Mouse (Mus musculus) embryo, embryonic 11.5 days (tissue): ENCODE results near the gene Crhr2.

Experiments
- DNase-seq: peaks from one replicate; pipeline ENCODE4 v3.0.0-alpha.2; 2012; ENCODE audit warnings: low read depth, low spot score

The Crhr2 gene

DNA sequence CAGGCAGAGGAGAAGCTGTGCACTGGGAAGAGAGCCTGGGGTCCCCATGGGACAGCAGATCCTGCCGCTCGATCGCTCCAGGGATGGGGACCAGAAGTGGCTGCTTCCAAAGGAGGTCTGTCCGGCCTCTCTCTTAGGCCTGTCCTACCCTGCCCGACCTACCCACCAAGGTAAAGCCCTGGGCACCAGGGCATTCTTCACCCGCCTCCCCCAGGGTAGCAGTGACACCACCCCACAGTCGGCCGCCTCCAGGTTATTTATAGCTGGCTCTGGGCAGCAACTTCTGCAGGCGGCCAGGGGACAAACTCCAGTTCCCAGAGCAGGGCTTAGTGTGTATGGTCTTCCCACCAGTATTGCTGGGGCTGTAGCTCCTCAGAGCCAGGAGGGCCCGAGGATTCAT, at the start of gene Crhr2:
TSS of gene Crhr2 (minus strand) at position 223 of the 400 bp plus-strand sequence.
- DNase-seq = no peak

DNA sequence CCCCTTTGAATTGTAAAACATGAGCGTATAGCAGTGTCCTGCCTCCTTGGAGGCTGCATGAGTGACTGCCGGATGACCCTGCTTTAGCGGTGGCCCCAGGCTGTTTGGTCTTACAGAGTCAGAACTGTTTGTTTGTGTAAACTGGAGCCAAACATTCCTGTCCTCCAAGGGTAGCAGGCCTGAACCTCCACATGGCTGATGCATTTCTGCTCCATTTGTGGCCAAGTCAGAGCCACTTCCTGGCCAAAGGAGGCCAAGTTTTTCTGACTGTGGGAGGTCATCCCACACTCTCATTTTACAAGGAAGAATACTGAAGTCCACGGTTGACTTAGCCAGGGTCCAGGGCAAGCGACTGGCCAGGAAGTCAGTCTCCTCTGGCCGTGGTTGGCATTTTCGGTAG, 46.7 kb upstream of the Crhr2 start:
- no peak for DNase-seq

DNA sequence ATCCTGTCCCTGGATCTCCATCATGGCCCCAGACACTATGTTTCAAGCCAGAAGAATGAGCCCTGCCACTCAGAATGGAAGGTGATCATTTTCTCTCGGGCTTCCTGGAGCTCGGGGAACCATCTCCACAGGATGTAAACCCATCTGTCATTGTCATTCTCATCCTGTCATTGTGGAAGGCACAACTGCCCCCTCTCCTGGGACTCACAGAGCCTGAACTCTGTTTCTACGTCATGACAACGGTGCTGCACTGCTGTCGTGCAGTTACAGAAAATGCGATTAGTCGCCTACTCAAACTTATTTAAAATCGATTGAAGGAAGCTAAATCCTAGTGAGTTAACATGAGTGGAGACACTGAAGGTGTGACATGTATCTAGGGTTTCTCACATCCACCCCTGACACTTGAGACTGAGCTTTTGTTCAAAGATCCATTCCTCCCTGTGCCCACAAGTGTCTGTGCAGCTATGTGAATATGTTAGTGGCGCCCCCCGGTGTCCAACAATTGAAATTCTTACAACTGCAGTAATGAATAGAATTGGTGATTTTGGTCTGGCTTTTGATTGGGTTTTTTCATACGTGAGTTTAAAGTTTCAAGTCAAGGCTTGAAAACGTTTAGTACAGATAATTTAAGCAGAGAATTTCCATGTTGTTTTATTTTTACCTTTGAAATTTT, 44.4 kb upstream of the Crhr2 start:
- DNase-seq = no peak

DNA sequence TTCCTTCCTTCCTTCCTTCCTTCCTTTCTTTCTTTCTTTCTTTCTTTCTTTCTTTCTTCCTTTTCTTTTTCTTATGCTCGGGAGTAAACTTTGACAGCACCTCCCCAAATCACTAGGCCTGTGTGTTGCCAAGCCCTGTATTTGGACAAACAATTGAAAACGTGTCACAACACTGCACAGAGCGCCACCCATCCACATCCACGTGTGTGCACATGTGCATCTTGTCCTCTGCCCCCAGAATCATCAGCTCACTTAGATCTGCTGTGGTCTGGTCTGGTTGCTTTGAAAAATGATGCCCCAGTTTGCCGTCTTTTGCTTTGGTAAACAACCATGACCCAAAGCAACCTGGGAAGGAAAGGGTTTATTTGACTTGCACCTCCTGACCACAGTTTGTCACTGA, 43.1 kb upstream of the Crhr2 start:
- no peak for DNase-seq

DNA sequence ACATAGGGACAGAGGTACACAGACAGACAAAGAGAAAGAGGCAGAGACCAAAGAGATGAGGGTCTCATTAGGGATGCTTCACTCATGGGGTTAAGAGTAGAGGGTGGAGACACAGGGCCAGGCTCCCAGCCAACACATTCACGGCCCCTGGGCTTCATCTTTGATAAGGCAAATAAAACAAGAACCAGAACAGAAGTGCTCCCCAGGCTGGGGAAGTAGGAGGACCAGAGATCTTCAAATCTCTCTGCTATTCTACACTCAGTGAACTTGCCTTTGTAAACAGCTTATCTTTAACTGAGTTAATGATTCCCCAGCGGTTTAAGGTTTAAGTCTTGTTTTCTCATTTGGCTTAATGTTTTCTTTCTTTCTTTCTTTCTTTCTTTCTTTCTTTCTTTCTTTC, 42.6 kb upstream of the Crhr2 start:
- DNase-seq = no peak

DNA sequence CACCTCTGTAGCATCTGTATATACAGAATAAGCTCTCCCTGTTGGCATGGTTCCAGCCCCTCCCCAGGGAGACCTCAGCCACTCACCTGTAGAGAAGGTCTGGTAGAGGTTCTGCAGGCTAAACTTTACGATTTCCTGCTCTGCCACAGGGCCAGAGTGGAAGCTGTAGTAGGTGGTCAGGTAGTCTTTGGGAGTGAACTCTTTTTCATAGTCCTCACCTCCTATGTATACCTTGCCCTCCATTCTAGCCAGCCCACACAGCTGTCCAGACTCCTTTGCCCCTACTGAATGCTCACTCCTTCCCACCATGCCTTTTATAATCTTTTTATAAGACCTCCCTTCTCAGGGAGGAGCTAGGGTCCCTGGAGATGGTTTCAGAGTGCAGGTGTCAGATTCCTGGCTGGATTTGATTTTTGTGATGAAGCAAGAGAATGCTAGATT, 41.9 kb upstream of the Crhr2 start, which contains the start of gene Inmt:
TSS of gene Inmt (minus strand) at position 303 of the 441 bp plus-strand sequence.
- DNase-seq = no peak

DNA sequence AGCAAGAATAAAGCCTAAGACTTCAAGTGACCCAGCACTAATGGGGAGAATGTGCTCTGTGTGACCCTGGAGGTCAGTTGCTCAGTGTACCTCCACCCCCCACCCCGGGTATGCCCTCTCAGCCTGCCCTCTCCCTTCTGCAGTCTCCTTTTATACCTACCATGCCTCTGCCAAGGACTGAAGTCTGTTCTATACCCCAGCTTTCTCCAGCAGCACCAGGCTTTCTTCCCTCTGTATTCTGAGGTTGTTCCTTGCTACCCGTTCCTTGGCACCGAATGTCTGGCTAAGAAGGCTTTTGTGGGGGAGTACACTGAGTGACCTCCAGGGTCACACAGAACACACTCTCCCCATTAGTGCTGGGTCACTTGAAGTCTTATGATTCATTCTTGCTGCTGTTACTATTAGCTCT, 41.1 kb upstream of the Crhr2 start:
- DNase-seq = no peak

DNA sequence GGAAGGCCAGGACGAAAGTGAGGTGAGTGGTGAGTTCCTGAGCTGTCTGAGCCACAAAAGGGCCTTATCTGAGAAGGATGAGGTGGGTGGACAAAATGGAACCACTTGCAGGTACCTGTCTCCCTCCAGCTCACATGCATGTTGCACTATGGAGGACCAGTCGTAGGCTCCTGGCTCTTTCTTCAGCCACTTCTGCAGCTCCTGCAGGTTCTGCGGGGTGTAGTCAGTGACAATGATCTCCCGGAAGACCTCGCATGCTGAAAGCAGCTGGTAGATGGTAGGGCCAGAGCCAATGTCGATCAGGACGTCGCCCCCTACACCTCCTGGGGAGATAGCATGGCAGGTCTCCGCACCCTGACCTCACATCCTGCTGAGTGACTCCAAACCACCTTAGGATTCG, 40.4 kb upstream of the Crhr2 start:
- DNase-seq = no peak

DNA sequence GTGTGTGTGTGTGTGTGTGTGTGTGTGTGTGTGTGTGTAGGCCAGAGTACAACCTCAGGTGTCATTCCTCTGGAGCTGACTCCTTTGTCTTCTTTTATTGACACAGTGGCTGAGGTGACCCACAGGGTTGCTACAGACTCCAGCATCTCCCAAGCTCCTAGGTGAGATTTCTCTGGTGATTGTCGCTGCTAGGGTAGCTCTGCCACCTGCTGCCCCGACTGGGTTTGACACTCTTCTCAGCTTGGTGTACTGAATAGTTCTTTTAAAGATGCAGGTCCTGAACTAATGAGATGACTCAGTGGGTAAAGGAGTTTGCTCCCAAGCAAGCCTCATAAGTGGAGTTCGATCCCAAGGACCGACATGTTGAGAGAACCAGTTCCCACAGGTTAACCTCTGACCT, 38.8 kb upstream of the Crhr2 start:
- no peak for DNase-seq

DNA sequence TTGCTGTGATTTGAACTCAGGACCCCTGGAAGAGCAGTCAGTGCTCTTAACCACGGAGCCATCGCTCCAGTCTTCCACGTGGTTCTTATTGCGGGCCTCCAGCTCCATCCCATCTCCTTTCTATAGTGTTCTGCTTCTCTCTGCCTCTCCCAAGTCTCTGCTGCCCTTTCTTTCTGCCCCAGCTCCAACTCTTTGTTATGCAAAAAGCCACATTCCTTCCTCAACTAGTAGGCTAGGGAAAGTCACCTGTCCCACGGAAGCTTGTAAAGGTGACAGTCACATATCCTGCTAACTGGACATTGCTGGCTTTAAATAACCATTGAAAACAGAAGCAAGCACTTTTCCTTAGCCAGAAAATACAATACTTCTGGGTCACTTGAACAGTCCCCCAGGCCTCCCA, 37.0 kb upstream of the Crhr2 start:
- DNase-seq = no peak

DNA sequence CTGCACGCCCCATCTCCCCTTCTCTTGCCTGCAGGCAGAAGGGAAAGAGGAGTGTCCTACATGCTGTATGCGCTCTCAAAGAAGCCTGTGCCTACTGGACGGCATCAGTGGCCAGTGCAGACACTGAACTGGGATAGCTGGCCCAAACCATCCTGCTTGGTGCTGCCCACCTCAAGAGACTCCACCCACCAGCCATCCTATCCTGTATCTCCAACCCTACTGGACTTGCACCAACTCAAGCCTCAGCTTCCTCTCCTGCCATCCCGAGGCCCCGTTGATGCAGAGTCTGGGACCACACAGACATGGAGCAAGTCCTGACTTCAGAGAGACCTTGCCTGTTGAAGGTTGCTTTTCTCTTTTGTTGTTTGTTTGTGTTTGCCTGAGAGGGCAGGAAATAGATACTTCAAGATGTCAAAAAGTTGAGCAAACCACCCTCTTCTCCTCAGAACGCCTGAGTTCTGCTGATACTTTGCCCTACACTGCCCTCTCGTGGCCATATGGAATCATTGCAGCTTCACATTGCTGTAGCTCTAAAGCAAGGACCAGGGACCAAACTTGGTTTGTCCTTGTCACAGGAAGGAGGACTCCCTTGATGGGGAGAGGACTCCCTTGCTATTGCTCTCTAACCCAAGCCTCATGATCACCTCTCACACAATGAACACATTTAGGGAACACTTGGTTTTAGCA, 34.1 kb upstream of the Crhr2 start:
- peak; percentile 63 for DNase-seq

DNA sequence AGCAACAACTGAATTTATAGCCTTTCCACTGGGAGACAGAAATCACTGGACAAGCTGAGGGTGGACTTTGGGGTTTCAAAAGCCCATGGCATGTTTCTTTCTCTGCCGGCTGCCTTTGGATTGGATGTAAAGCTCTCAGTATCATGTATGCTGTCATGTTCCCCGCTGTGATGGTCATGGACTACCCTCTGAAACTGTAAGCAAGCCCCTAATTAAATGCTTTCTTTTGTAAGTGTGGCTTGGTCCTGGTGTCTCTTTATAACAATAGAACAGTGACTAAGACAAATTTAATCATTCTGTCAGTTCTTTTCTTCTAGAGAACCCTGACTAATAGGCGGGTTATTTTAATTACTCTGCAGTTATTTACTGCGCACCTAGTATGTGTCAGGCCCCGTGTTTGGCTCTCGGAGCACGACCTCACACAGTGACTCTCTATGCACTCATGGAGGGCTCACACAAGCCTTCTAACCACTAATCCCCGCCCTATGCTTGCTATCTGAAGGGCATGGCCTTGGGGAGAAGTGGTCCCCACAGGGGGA, 30.3 kb upstream of the Crhr2 start:
- DNase-seq = no peak

DNA sequence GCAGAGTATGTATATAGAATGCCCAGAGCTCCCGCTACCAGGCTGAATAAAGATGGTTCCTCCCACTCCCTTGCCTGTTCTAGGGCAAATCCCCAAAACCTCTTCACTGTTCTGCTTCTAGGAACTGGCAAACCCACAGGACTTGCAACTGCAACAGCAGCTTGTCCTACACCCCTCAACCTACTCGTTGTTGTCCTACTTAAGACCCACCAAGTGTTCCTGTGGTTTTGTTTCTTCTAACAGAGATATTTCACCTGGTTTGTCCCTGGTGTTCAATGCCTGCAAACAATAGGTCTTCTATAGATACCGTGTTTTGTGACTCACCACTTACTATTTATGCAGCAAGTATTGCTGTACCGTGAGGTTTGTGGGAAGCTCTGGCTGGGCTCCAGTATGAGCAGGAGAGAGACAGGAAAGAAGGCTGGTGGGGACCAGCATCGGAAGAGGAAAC, 28.5 kb upstream of the Crhr2 start:
- no peak for DNase-seq

DNA sequence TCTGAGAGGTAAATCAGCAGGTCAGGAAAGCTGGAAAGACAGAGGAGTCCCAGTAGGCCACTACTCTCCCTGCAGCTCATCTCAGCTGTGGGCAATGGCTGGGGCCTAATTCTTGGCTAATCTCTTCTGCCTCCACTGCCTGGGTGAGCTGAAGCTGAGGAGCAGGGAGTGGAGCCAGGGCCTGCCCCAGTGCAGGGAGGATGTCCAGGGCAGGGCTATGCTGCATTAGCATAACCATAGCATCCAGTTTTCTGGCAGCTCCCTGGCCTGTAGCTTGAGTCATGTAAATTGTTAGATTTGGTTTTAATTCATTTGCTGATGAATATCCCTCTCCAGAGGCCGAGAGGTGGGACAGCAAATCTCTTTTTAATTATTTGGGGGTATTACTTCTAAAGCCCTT, 26.4 kb upstream of the Crhr2 start:
- DNase-seq = no peak

DNA sequence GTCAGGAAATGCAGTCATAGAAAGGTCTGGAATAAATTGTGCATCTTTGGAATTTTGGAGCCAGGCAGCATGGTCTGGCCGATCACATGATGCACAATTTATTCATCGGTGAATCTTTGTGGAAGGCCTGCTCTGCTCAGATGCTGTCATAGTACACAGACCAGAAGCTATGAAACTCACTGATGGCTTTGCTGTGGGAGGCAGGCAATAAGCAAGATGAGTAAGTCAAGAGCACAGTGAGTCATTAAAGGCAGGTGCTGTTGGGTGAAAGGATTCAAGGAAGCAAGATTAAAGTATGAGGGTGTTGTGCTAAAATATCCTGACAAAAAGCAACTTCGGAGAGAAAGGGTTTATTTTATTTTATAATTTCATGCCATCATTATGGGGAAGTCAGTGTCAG, 19.4 kb upstream of the Crhr2 start:
- DNase-seq = no peak

DNA sequence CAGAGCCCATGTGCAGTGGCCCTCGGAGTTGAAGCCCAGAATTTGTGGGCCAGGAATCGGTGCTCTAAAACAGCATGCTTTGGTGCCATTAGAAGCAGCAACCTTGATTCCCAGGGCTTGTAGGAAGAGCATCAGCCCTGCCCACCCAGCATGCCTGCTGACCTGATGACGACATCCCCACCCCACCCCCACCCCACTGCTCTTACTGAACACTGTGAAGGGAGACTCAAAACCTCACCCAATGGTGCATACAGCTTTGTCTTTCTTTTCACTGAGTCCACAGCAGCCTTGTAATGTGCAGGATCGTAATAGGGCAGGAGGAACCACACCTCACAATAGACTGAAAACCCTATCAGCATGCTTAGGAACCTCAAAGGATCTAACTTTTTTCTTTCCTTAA, 13.3 kb upstream of the Crhr2 start:
- no peak for DNase-seq

DNA sequence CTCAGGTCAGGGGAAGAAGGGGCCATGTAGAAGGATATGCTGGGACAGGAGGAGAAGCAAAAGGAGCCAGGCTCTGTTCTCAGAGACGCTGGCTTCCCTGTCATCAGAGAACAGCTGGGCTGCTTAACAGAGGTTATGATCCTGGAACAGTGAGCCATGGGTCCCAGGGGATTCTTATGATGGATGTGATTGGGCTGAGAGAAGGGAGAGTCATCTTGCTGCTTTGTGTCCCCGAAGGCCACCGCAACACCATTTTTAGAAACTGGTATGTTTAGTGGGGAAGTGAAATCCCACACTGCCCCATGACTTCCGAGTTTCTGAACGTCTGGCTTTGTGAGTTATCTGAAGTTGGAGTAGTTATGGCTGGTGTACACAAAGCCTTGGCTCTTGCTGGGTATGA, 12.5 kb upstream of the Crhr2 start:
- no peak for DNase-seq

DNA sequence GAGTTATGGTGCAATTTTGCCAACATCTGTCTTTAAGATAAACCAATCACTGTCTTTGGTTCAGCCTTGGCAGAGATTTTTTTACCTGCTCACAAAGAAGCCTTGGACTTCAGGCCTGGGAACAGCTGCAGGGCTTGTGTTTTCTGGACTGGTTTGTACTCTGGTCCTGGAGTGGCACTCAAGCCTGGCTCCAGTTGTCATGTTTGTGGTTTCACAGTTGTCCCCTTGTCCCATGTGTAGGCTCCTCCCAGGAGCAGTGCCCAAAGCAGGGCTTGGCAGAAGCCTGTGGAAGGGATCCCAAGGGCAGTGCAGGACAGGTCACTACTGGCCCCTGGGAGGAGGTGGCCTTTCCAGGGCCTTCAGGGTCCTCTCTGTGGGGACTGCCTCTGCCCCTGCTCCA, 5.5 kb upstream of the Crhr2 start:
- no peak for DNase-seq

DNA sequence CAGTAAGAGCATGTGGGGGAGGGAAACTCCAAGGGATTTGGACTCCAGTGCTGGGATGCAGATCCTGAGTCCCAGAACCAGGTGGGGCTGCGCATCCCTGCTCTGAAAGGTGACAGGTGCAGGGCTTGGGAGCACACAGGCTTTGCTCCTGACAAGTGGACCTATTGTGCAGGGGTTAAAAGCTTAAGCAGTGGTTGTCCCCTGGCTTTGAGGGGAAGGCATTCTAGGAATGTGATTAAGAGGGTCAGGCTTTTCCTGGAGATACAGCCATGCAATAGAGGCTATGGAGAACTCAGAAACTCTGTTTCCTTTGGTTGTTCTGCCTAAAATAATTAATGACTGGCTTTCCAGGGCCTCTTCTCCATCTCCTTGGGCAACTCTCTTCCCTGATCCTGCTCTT, 609 bp upstream of the Crhr2 start:
- DNase-seq = no peak

DNA sequence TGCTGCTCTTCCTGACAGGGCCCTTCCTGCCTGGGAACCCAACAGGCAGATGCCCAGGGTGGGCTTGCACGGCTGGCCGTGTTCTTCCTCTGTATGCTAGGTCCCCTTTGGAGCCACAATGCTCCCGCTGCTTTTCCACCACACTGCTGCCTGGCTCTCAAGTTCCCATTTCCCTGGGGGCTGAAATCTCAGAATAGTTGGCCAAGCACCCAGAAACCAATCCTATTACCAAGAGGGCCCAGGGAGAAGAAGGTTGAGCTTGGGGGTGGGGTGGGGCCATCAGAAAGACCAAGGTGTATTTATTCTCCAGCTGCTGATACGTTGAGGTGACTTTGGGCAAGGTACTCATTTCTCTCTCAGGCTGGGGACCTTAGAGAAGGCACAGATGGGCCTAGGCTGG, 1.5 kb downstream of the Crhr2 start:
- DNase-seq = no peak

DNA sequence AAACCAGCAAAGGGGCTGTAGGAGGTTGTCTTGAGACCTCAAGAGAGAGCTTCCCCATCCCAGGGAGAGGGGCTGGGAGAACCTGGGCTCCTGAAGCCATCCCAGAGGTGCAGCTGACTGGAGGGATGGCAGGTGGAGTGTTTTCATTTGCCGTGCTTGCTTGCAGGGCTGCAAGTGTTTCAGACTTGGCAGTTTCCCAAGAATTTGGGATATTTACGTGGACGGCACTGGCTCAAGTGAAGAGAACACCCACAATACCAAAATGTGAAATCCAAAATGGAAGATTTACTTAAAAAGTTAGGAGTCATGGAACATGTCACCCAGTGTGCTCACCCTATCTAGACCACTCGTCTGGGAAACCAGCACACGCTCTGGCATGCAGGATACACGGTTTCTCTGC, 2.2 kb downstream of the Crhr2 start:
- no peak for DNase-seq

DNA sequence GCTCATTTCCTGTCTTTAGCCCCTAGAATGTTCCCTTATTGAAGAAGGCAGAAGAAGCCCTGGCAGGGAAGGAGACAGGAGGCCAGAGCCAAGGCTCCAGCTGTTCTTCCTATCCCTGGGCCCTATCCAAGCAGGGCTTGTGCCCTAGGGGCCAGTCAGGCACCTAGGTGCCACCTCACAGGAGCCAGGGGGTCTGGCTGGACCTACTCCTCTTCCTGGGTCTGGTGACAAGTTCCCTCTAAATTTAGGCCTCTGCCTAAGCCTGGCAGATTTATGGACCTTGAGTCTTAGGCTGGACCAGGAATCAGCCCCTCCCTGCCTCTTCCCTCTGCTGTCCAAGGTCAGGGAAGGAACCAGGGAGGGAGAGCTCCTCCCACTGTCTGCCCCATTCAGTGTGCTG, 4.4 kb downstream of the Crhr2 start:
- DNase-seq = no peak

DNA sequence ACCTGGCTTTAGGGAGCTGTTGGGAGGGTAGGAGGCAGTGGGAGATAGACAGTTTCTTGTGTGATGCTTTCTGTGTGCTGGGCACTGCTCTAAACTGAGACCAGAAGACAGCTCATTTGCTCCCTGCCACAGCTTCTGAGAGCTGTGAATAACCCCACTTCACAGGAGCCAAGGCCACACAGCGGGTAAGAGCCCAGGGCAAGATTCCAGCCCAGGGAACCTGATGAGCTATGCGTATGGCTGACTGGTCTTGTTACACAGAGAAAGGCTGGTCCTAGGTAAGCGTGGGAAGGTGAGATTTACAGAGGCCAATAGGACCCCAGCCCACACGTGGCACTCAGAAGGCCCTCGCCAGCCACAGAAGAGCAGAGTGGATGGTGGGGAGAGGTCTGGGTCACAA, 6.2 kb downstream of the Crhr2 start:
- no peak for DNase-seq
